Mouse (Mus musculus) embryonic stem cell, embryonic (primary cell): ENCODE measurements around the gene Lingo1.

Experiments used
- CTCF ChIA-PET, 4 experiments: fragments of 300-600 bp in 2 of 4; fragments of 350-600 bp in 2 of 4; sonication (Branson Sonifier 250); formaldehyde crosslinking; loops; one replicate each; lab custom pipeline; 2022; ENCODE audit warnings: inconsistent platforms in 2 of 4; lab: Charles Lee
- POLR2A ChIA-PET, 4 experiments: fragments of 300-600 bp in 2 of 4; fragments of 350-600 bp in 2 of 4; sonication (Branson Sonifier 250); formaldehyde crosslinking; loops; one replicate each; lab custom pipeline; 2022; ENCODE audit warnings: antibody characterized with exemption in 4 of 4, inconsistent platforms in 1 of 4; lab: Charles Lee

Lingo1 gene

DNA sequence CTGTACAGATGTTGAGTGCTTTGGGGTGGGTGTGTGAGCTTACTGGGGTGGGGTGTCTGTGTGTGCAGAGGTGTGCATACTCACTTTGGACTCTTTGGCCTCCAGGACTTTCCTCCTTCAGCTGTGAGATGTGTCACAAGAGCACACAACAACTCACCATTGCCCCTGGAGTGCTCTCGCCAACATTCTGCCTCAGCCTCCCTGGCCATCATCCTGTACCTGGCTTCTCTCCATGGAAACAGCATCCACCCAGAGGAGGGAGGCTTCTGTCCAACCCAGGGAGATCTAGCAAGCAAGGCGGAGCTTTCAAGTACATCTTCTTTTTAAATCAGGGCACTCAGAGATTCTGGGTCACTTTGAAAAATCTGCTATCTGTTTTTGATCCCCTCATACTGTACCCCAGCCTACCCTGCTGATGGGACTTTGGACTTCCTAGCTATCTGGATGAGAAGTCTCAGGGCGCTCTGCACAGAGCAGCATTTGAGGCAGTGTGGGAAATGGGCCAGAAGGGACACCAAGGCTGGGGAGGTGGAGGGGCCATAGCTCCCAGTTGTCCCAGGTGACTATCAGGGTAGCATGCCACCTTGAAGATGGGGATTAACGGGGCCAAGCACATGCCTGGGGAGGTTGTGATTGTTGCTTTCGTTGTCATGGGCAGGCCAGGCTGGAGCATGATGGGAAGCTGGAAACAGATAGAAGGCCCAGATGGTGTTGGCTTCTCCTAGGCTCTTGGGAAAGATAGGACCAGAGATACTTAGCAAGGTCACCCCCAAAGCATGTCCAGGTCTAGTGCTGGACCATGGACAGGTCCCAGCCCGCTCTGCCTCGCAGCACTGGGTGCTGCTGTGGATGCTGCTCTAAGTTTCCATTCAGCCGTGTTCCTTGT lies 184.1 kb downstream of the Lingo1 start:
- ChIA-PET POLR2A (interaction anchor here in 2 of 4 experiments (1.1 to 1.4 kb wide), 3 partner anchors 11 to 77 kb away, joined by 3 to 4 read pairs (median 3); no protein-coding TSS in a partner anchor), CTCF (interaction anchor here in 2 of 4 experiments (1.0 to 2.1 kb wide), 2 partner anchors 8 to 9 kb away, joined by 3 to 4 read pairs; no protein-coding TSS in a partner anchor)

GRCm38 (mm10) chr9:56610955-56611354 lies 185.3 kb downstream of the Lingo1 start:
- ChIA-PET CTCF (interaction anchor here in 2 of 4 experiments (0.7 to 2.1 kb wide), 2 partner anchors 9 to 33 kb away, joined by 4 to 5 read pairs; no protein-coding TSS in a partner anchor), POLR2A (interaction anchor here in 2 of 4 experiments (0.6 to 1.4 kb wide), 3 partner anchors 12 to 76 kb away, joined by 3 read pairs; no protein-coding TSS in a partner anchor)

- ChIA-PET CTCF (interaction anchor here in 2 of 4 experiments (0.7 to 2.1 kb wide), 2 partner anchors 9 to 33 kb away, joined by 4 to 5 read pairs; no protein-coding TSS in a partner anchor), POLR2A (interaction anchor here in 2 of 4 experiments (0.6 to 1.4 kb wide), 4 partner anchors 10 to 14 kb away, joined by 3 read pairs; no protein-coding TSS in a partner anchor)
Observed at GRCm38 (mm10) chr9:56610466-56610865, 185.8 kb downstream of the Lingo1 start.

- ChIA-PET CTCF (interaction anchor here in 1 of 4 experiments (0.6 kb wide), 1 partner anchor 148 kb away, joined by 3 read pairs; no protein-coding TSS in a partner anchor), POLR2A (interaction anchor here in 3 of 4 experiments (0.6 to 1.4 kb wide), 4 partner anchors 9 to 86 kb away, joined by 3 read pairs; no protein-coding TSS in a partner anchor)
Observed at GRCm38 (mm10) chr9:56609486-56609885, 186.8 kb downstream of the Lingo1 start.

- CTCF ChIA-PET, result interaction anchor here in 2 of 4 experiments (0.5 to 0.6 kb wide), 2 partner anchors 219 to 1660 kb away, joined by 6 read pairs; no protein-coding TSS in a partner anchor
- POLR2A ChIA-PET, result interaction anchor here in 3 of 4 experiments (0.7 to 1.4 kb wide), 5 partner anchors 10 to 552 kb away, joined by 3 to 6 read pairs (median 3); no protein-coding TSS in a partner anchor
Observed at GRCm38 (mm10) chr9:56608691-56609351, 187.4 kb downstream of the Lingo1 start.

DNA sequence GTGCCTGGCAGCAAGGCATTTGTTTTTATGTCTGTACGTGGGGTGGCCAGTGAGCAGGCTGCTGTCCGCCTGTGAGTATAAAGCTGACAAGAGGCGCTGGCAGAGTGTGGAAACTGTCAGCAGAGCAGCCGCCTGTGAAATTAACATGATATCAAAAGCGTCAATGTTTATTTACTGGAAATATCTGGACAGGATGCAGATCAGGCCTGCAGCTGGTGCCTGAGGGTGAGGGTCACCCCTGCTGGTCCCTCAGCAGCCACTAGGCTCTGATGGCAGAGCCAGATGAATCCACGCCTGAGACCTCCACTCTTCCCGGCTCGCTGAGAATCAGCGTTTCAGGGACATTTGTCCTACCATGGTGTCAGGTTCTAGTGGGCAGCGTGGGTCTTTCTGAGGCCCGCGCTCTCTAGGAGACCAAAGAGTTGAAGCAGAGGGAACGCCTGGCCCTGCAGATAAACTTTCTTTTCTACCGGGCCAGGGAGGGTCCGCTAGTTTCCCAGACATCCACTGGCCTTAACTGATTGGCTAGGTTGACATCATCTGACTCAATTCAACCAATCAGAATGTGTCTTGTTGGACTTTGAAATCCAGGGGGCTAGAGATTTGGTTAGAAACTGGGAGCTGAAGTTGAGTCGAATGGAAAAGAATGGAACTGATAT lies 190.1 kb downstream of the Lingo1 start:
- POLR2A ChIA-PET, result interaction anchor here in 3 of 4 experiments (0.5 to 3.5 kb wide), 18 partner anchors 9 to 1876 kb away, joined by 3 to 17 read pairs (median 4); partner anchors contain the start of gene Rcn2 (in 1 of the 3)
- CTCF ChIA-PET, result interaction anchor here (0.5 to 3.6 kb wide), 11 partner anchors 12 to 1251 kb away, joined by 3 to 22 read pairs (median 6); no protein-coding TSS in a partner anchor

- ChIA-PET CTCF (interaction anchor here (0.6 to 3.6 kb wide), 11 partner anchors 12 to 1251 kb away, joined by 3 to 22 read pairs (median 5); no protein-coding TSS in a partner anchor), POLR2A (interaction anchor here in 3 of 4 experiments (0.6 to 3.5 kb wide), 13 partner anchors 8 to 660 kb away, joined by 3 to 17 read pairs (median 4); partner anchors contain the start of gene Rcn2 (in 1 of the 3))
Observed at GRCm38 (mm10) chr9:56605443-56605806, 190.8 kb downstream of the Lingo1 start.

DNA sequence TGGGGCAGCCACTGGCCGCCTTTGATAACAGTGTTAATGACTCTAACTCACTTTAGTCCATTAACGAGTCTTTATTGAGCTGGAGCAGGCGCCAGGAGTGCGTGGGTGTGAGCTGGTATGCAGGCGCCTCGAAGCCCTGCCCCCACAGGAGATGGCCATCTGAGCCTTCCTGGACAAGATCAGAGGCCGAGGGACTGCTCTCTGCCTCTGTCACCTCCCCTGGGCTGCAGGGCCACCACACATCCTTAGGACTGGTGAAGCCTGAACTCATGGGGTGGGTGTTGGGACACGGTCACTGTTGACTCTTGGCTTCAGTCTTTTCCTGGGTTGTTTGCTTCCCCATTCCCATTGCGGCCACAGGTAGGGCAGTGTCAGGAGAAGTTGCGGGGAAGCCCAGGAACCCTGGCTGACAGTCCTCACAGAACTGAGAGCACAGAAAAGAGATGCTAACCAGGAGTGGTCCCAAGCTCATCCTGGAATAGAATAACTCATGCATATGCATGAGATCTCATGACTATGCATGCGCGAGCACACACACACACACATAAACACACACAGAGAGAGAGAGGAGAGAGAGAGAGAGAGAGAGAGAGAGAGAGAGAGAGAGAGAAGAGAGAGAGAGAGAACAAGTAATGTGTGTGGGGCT lies 191.3 kb downstream of the Lingo1 start:
- CTCF ChIA-PET, result interaction anchor here in 3 of 4 experiments (0.6 to 3.6 kb wide), 7 partner anchors 11 to 737 kb away, joined by 3 to 22 read pairs (median 4); no protein-coding TSS in a partner anchor
- POLR2A ChIA-PET, result interaction anchor here in 2 of 4 experiments (0.6 to 3.5 kb wide), 10 partner anchors 8 to 564 kb away, joined by 3 to 17 read pairs (median 4); partner anchors contain the start of gene Rcn2 (in 1 of the 2)

GRCm38 (mm10) chr9:56600655-56601054 lies 195.6 kb downstream of the Lingo1 start:
- POLR2A ChIA-PET, result interaction anchor here in 2 of 4 experiments (0.6 to 1.5 kb wide), 6 partner anchors 9 to 473 kb away, joined by 3 to 4 read pairs (median 3); no protein-coding TSS in a partner anchor
- CTCF ChIA-PET, result no interaction called here

DNA sequence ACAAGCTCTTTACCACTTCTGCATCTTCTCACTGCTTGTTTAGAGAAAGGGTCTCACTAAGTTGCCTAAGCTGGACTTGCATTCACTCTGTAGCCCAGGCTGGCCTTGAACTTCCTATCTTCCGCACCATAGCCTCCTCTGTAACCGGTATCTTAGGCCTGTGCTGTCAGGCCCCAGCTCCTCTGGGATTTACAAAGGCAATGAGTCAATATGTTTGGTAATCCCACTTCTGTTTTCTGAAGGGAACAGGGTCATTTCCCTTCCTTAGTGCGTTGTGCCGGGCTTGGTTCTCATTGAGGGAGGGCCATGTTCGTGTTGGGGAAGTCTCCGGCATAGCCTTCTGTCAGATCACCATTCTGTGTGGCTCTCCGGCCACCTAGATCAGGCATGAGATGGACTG lies 203.6 kb downstream of the Lingo1 start:
- ChIA-PET CTCF (no interaction called here), POLR2A (interaction anchor here (0.6 to 5.1 kb wide), 7 partner anchors 7 to 1663 kb away, joined by 3 to 19 read pairs (median 6); no protein-coding TSS in a partner anchor)

- ChIA-PET POLR2A (interaction anchor here in 2 of 4 experiments (0.9 to 5.1 kb wide), 4 partner anchors 15 to 173 kb away, joined by 3 to 16 read pairs (median 4); partner anchors contain the start of genes Hmg20a (in 1 of the 2) and Peak1 (in 1 of the 2)), CTCF (interaction anchor here in 2 of 4 experiments (1.5 to 2.2 kb wide), 2 partner anchors 13 to 45 kb away, joined by 3 to 8 read pairs; no protein-coding TSS in a partner anchor)
Observed at GRCm38 (mm10) chr9:56591248-56591888, 204.9 kb downstream of the Lingo1 start.

DNA sequence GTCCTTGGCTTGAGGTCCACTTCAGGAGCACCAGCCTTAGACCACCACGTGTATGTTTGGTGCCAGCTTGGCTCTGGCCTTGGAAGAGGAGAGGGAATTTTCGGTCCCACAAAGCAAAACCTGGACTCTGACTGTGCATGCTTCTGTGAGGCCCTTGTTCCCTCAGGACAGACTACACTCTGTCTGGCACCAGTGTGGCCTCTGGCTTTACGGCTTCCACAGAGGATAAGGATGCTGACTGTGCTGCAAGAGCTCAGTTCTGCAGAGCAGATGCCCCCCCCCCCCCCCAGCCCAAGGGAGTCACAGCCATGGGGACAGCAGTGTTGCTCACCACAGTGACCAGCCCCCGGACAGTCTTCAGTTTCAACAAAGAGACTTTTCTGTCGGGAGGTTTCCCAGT lies 206.5 kb downstream of the Lingo1 start:
- ChIA-PET CTCF (interaction anchor here in 2 of 4 experiments (1.5 to 2.2 kb wide), 2 partner anchors 12 to 46 kb away, joined by 3 to 8 read pairs; no protein-coding TSS in a partner anchor), POLR2A (no interaction called here)

- ChIA-PET POLR2A (interaction anchor here in 2 of 4 experiments (0.9 to 3.6 kb wide), 4 partner anchors 10 to 21 kb away, joined by 4 to 19 read pairs (median 5); no protein-coding TSS in a partner anchor), CTCF (interaction anchor here in 1 of 4 experiments (0.5 kb wide), 1 partner anchor 348 kb away, joined by 4 read pairs; no protein-coding TSS in a partner anchor)
Observed at GRCm38 (mm10) chr9:56584043-56584424, 212.2 kb downstream of the Lingo1 start.

DNA sequence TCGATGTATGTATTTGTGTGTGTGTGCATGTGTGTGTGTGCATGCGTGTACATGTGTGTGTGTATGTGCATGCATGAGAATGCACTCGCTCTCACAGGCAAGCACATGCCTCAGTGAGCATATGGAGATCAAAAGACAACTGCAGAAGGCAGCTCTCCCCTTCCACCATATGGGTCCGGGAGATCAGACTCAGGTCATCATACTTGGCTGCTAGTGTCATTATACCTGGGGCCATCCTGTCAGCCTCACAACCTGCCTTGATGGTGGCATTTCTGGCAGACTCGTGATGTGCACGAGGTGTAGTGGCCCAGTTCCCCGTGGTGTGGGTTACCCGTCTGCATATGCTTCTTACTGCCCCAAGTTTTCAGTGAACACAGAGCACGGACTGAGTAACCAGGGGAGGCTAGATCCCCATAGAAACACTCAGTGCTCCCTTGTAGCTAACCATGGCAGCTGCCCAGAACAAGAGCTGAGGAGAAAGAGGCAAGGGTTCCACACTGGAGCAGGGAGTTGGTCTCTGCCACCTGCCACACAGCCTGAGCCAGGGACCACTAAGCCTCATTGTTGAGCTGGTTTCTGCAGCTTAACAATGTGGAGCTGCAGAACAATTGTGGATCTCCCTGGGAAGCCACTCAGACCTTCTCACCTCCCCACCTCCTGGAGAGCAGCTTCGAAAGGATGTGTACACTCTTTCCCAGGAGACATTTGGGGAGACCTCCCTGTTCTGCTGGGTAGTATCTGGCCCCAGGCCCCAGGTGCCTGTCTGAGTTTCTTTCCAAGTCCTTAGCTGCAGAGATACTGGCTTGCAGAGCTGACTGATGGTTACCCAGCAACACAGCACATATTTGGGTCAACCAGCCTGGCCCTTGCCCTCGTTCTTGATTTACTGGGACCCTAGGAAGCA lies 212.9 kb downstream of the Lingo1 start:
- ChIA-PET CTCF (interaction anchor here in 2 of 4 experiments (0.5 kb wide), 2 partner anchors 55 to 347 kb away, joined by 3 to 4 read pairs; no protein-coding TSS in a partner anchor), POLR2A (interaction anchor here in 2 of 4 experiments (0.9 to 3.6 kb wide), 6 partner anchors 10 to 49 kb away, joined by 3 to 19 read pairs (median 4); no protein-coding TSS in a partner anchor)

GRCm38 (mm10) chr9:56582628-56583027 lies 213.6 kb downstream of the Lingo1 start:
- ChIA-PET CTCF (no interaction called here), POLR2A (interaction anchor here in 2 of 4 experiments (1.1 to 1.7 kb wide), 3 partner anchors 11 to 48 kb away, joined by 3 to 6 read pairs (median 3); no protein-coding TSS in a partner anchor)
